In the genomic region with DNA sequence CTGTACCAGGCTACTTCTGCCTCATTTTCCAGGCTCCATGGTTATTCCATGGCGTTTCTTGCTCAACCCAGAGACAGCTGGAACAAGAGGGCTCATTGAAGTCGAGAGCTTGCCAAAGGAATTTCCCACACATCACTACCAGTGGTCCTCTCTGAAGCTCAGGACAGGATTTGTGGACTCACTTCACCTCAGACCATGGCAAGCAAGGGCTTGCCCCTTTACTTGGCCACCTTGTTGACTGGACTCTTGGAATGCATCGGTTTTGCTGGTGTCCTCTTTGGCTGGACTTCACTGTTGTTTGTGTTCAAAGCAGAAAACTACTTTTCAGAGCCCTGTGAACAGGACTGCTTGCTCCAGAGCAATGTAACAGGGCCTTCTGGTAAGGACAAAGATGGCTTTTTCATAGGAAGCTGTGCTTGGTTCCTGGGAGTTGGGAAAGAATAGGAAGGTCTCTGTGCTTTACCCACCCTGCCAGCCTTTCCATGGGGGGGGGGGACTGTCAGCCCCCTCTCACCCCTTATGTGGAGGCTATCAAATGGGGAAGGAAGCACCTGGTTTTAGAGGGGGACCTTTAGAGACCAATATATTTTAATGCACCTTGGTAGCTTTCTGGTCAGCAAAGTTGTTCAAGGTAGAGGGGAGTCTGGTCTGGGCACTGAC, we compare ENCODE assay signal across 8 mouse cellular contexts. TPM values are rescaled to one million over a fixed set of nuclear protein-coding genes. Genes with fewer than 3 reads are reported as not detected.
DNase-seq lines count a peak whose midpoint lies in the region; ATAC-seq lines count a peak whose summit lies in the region.

No protein-coding gene starts in this region.

- peak overlapping the region; percentile 87 for H3K27ac ChIP-seq in kidney, embryonic 15.5 days
- H3K27ac ChIP-seq in hindbrain, embryonic 16.5 days (ENCODE audit: low read depth, low read length), result no peak overlapping the region
- peak overlapping the region; percentile 16 for H3K27ac ChIP-seq in macrophage

- peak overlapping the region; percentile 51 for H3K9ac ChIP-seq in kidney, embryonic 15.5 days
- no peak overlapping the region for H3K9ac ChIP-seq in hindbrain, embryonic 16.5 days (ENCODE audit: low read depth, low read length)

- 51% methylated on average over 3 of the region's 3 CpGs for WGBS in kidney, embryonic 15.5 days
- 69% methylated on average over 3 of the region's 3 CpGs for WGBS in hindbrain, embryonic 16.5 days
- WGBS in macrophage (ENCODE audit: missing documents), result 20% methylated on average over 3 of the region's 3 CpGs

- peak overlapping the region; percentile 57 for H3K4me3 ChIP-seq in kidney, embryonic 15.5 days (replicated peaks)
- no peak overlapping the region for H3K4me3 ChIP-seq in hindbrain, embryonic 16.5 days (ENCODE audit: low read length)
- H3K4me3 ChIP-seq in macrophage (ENCODE audit: inconsistent target), result peak overlapping the region; percentile 39

- H3K4me2 ChIP-seq in kidney, embryonic 15.5 days, result peak overlapping the region; percentile 65
- peak overlapping the region; percentile 23 for H3K4me2 ChIP-seq in hindbrain, embryonic 16.5 days (ENCODE audit: low read length)

- no peaks in the 10 kb centered on the region for H3K9me3 ChIP-seq in kidney, embryonic 15.5 days (replicated peaks)
- H3K9me3 ChIP-seq in hindbrain, embryonic 16.5 days (ENCODE audit: control insufficient read depth, low read length), result no peaks in the 10 kb centered on the region

- no peaks in the 10 kb centered on the region for H3K27me3 ChIP-seq in kidney, embryonic 15.5 days
- H3K27me3 ChIP-seq in hindbrain, embryonic 16.5 days (replicated peaks; ENCODE audit: control insufficient read depth, insufficient read depth, low read length), result no peaks in the 10 kb centered on the region

- peaks cover 7% of the 10 kb centered on the region; the same call in 1 of the 2 replicates for H3K79me2 ChIP-seq in macrophage (ENCODE audit: inconsistent target)

- peaks cover 16% of the 10 kb centered on the region for H3K4me1 ChIP-seq in kidney, embryonic 15.5 days
- no peaks in the 10 kb centered on the region for H3K4me1 ChIP-seq in hindbrain, embryonic 16.5 days (ENCODE audit: control insufficient read depth, insufficient read depth, low read depth, low read length)

- intact Hi-C loops in gastrocnemius, postnatal 14 days (cut with DNase I; ENCODE audit: low total_unique reads), result no loop called here

- ATAC-seq in kidney, embryonic 15.5 days (replicated peaks; ENCODE audit: low FRiP score), result no peak
- ATAC-seq in hindbrain, embryonic 16.5 days, result no peak

- peaks cover 20% of the 10 kb centered on the region; the same call in 1 of the 2 replicates for H3K36me3 ChIP-seq in kidney, embryonic 15.5 days
- H3K36me3 ChIP-seq in hindbrain, embryonic 16.5 days (ENCODE audit: control insufficient read depth, insufficient read depth, low read length), result no peaks in the 10 kb centered on the region
- no peaks in the 10 kb centered on the region for H3K36me3 ChIP-seq in macrophage (ENCODE audit: inconsistent target)

- DNase-seq in kidney, adult 9 months, result no peak
- DNase-seq in c-Kit-positive CD71-positive TER-119-positive erythroid progenitor cells, embryonic 14.5 days (ENCODE audit: low spot score), result peak; percentile 42
- DNase-seq in gastrocnemius, postnatal 14 days, result no peak
- no peak for DNase-seq in urinary bladder, postnatal 25 days (ENCODE audit: low spot score)
- no peak for DNase-seq in adrenal gland, adult 2 months

RNA-seq across cellular contexts. Expression of a gene that starts 1.2 kb away (rescaled TPM):
- 52.4 and 56.3 TPM in 2 replicates for polyA plus RNA-seq in kidney, embryonic 15.5 days (2015; fragmentation: Nextera tagmentation; extraction: Ambion mirVana)
- polyA plus RNA-seq in hindbrain, embryonic 16.5 days (2015; fragmentation: Nextera tagmentation; extraction: Ambion mirVana), result 5.4 and 5.7 TPM in 2 replicates
- 10 to 100 TPM in 22 of 26 experiments, 1 to 10 TPM in 4; 7.8 to 99.0 (median 22.4) TPM for total RNA-seq in macrophage (2018; cell fraction: chromatin; rRNA removed)
- total RNA-seq in macrophage (2018; cell fraction: cytosol; rRNA removed), result 10 to 100 TPM in 17 of 26 experiments, 1 to 10 TPM in 9; 7.5 to 45.7 (median 17.1) TPM
- 100 to 1,000 TPM in 3 of 26 experiments, 10 to 100 TPM in 22, 1 to 10 TPM in 1; 9.0 to 139 (median 34.7) TPM for total RNA-seq in macrophage (2018; cell fraction: nucleus; rRNA removed)
- polyA plus RNA-seq in macrophage (2018), result 7.1 to 26.9 TPM (median 13.4 TPM) in 3 replicates
- total RNA-seq in gastrocnemius, postnatal 14 days (2021), result 10 to 100 TPM; 22.4 to 43.2 TPM
- 10 to 100 TPM; 62.5 to 80.9 TPM for total RNA-seq in adrenal gland, adult 2 months (2021)
- 57.5 and 59.7 TPM in 2 replicates for polyA plus RNA-seq in adrenal gland, adult 2 months (2012; rRNA removed)

RNA-seq across cellular contexts. Expression of a gene that starts 42.6 kb away (rescaled TPM):
- polyA plus RNA-seq in kidney, embryonic 15.5 days (2015; fragmentation: Nextera tagmentation; extraction: Ambion mirVana), result 0.27 and 0.77 TPM in 2 replicates
- 0.45 TPM in 1 of 2 replicates, not detected in the other for polyA plus RNA-seq in hindbrain, embryonic 16.5 days (2015; fragmentation: Nextera tagmentation; extraction: Ambion mirVana)
- total RNA-seq in macrophage (2018; cell fraction: chromatin; rRNA removed), result 1 to 10 TPM in 1 of 26 experiments, not detected in 25; 1.2 TPM
- 1 to 10 TPM in 1 of 26 experiments, under 1 TPM in 5, not detected in 20; 0.19 to 1.2 (median 0.32) TPM for total RNA-seq in macrophage (2018; cell fraction: cytosol; rRNA removed)
- not detected for total RNA-seq in macrophage (2018; cell fraction: nucleus; rRNA removed)
- polyA plus RNA-seq in macrophage (2018), result 1.7 TPM in 1 of 3 replicates, not detected in the others
- total RNA-seq in gastrocnemius, postnatal 14 days (2021), result under 1 TPM in 1 of 2 experiments, not detected in 1; 0.29 TPM
- total RNA-seq in adrenal gland, adult 2 months (2021), result not detected
- polyA plus RNA-seq in adrenal gland, adult 2 months (2012; rRNA removed), result not detected in 2 replicates

RNA-seq across cellular contexts. Expression of a gene that starts 50.4 kb away (rescaled TPM):
- polyA plus RNA-seq in kidney, embryonic 15.5 days (2015; fragmentation: Nextera tagmentation; extraction: Ambion mirVana), result not detected in 2 replicates
- not detected in 2 replicates for polyA plus RNA-seq in hindbrain, embryonic 16.5 days (2015; fragmentation: Nextera tagmentation; extraction: Ambion mirVana)
- not detected for total RNA-seq in macrophage (2018; cell fraction: chromatin; rRNA removed)
- under 1 TPM in 2 of 26 experiments, not detected in 24; 0.19 to 0.30 TPM for total RNA-seq in macrophage (2018; cell fraction: cytosol; rRNA removed)
- total RNA-seq in macrophage (2018; cell fraction: nucleus; rRNA removed), result not detected
- not detected in 3 replicates for polyA plus RNA-seq in macrophage (2018)
- total RNA-seq in gastrocnemius, postnatal 14 days (2021), result not detected
- total RNA-seq in adrenal gland, adult 2 months (2021), result not detected
- not detected in 2 replicates for polyA plus RNA-seq in adrenal gland, adult 2 months (2012; rRNA removed)

RNA-seq across cellular contexts. Expression of a gene that starts 51.1 kb away (rescaled TPM):
- polyA plus RNA-seq in kidney, embryonic 15.5 days (2015; fragmentation: Nextera tagmentation; extraction: Ambion mirVana), result 1.2 and 1.6 TPM in 2 replicates
- polyA plus RNA-seq in hindbrain, embryonic 16.5 days (2015; fragmentation: Nextera tagmentation; extraction: Ambion mirVana), result 3.0 and 4.5 TPM in 2 replicates
- total RNA-seq in macrophage (2018; cell fraction: chromatin; rRNA removed), result not detected
- under 1 TPM in 1 of 26 experiments, not detected in 25; 0.05 TPM for total RNA-seq in macrophage (2018; cell fraction: cytosol; rRNA removed)
- not detected for total RNA-seq in macrophage (2018; cell fraction: nucleus; rRNA removed)
- polyA plus RNA-seq in macrophage (2018), result not detected in 3 replicates
- under 1 TPM; 0.55 to 0.64 TPM for total RNA-seq in gastrocnemius, postnatal 14 days (2021)
- total RNA-seq in adrenal gland, adult 2 months (2021), result 1 to 10 TPM; 1.1 to 1.5 TPM
- polyA plus RNA-seq in adrenal gland, adult 2 months (2012; rRNA removed), result 11.5 and 17.5 TPM in 2 replicates
